ENCODE assay signal across 16 mouse cellular contexts in the genomic region with DNA sequence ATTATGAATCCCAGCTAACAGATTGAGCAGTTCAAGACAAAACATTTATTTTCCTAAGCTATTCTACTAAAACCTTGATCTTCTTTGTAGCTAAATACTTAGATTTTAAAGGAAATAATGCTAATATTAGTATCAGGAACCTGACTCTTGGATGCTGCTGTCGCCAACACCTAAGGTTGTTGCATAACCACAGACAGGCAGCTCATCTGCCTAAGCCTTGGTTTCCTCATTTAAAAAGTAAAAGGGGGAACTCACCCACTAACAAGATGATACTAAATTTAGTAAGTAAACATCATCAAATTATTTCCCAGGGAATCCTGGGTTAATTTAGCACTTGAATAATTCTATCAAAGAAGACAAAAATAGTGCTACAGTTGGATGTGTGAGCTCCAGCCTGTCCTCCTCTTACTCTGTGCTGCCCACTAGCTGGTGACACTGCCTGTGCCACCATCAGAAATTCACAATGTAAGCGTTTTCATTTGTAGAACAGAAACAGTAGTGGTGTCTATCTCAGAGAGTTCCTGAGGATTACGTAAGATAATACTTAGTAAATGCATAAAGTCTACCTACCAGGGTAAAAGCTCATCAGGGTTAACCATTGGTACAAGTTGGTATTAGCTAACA. TPM values are rescaled to one million over a fixed set of nuclear protein-coding genes. Genes with fewer than 3 reads are reported as not detected.
DNase-seq lines count a peak whose midpoint lies in the region; ATAC-seq and TF ChIP-seq lines count a peak whose summit lies in the region.
"Had no signal": no experiment of that assay in that cellular context is flagged by ENCODE, and none has a peak within 500 bp of the region (broad histone marks: within the 10 kb centered on the region; RNA-seq: fewer than 3 reads in every experiment).

No protein-coding gene starts in this region.

- H3K36me3 ChIP-seq in kidney, adult 2 months (ENCODE audit: control insufficient read depth, insufficient read depth, low read length) = no peaks in the 10 kb centered on the region; the same call in 1 of the 2 replicates
- H3K36me3 ChIP-seq in kidney, embryonic 16.5 days (ENCODE audit: insufficient read depth, low read length) = no peaks in the 10 kb centered on the region
- H3K36me3 ChIP-seq in myocyte (ENCODE audit: control insufficient read depth, insufficient read depth) = no peaks in the 10 kb centered on the region
- H3K36me3 ChIP-seq: hindbrain, embryonic 10.5 days; neural tube, embryonic 12.5 days had no signal

- H3K4me1 ChIP-seq in cerebellum, adult 2 months (ENCODE audit: control insufficient read depth, insufficient read depth, low read length) = peaks cover 18% of the 10 kb centered on the region
- H3K4me1 ChIP-seq in kidney, adult 2 months (ENCODE audit: control insufficient read depth, insufficient read depth, low read length) = peaks cover 33% of the 10 kb centered on the region
- no peaks in the 10 kb centered on the region for H3K4me1 ChIP-seq in kidney, embryonic 16.5 days (ENCODE audit: insufficient read depth, low read length)
- peaks cover 4% of the 10 kb centered on the region for H3K4me1 ChIP-seq in lung, adult 2 months (ENCODE audit: control insufficient read depth, insufficient read depth, low read length)
- H3K4me1 ChIP-seq: hindbrain, embryonic 10.5 days; neural tube, embryonic 12.5 days had no signal

- TF ChIP-seq CTCF in cerebellum, adult 2 months (IDR thresholded peaks at IDR 0.05; ENCODE audit: borderline replicate concordance, insufficient read depth, low read depth, low read length) = peak; percentile 48
- peak; percentile 42 for TF ChIP-seq CTCF in kidney, adult 2 months (conservative IDR thresholded peaks at IDR 0.05; ENCODE audit: insufficient read depth, insufficient read length, low read depth, low read length)
- peak; percentile 27; the same call in 1 of the 2 replicates for TF ChIP-seq CTCF in lung, adult 2 months (IDR thresholded peaks at IDR 0.05; ENCODE audit: insufficient read depth, low read length)

- no peak overlapping the region for H3ac ChIP-seq in myocyte (ENCODE audit: control insufficient read depth, insufficient read length)

- no peak for DNase-seq in cerebellum, adult 2 months
- no peak for DNase-seq in cerebellum, postnatal 36 days
- DNase-seq in kidney, adult 2 months = peak; percentile 22
- no peak for DNase-seq in lung, adult 2 months
- DNase-seq in lung, postnatal 10 days = no peak
- DNase-seq: cerebellum, adult 9-11 months; embryo, embryonic 11 days; forebrain, postnatal 0 days; kidney, adult 9 months; lung, postnatal 14 days; thymus, postnatal 36 days had no signal

- H3K4me2 ChIP-seq in kidney, embryonic 16.5 days (replicated peaks; ENCODE audit: low read depth, low read length) = no peak overlapping the region
- no peak overlapping the region for H3K4me2 ChIP-seq in myocyte (ENCODE audit: low read depth)
- H3K4me2 ChIP-seq: neural tube, embryonic 12.5 days had no signal

- H3K27me3 ChIP-seq in cerebellum, adult 2 months (ENCODE audit: control insufficient read depth, insufficient read depth, low read length) = no peaks in the 10 kb centered on the region
- H3K27me3 ChIP-seq in kidney, adult 2 months (replicated peaks; ENCODE audit: control insufficient read depth, insufficient read depth, low read length) = no peaks in the 10 kb centered on the region
- no peaks in the 10 kb centered on the region for H3K27me3 ChIP-seq in kidney, embryonic 16.5 days (ENCODE audit: insufficient read depth, low read length)
- no peaks in the 10 kb centered on the region for H3K27me3 ChIP-seq in myocyte (ENCODE audit: control insufficient read depth, insufficient read depth, insufficient read length)
- H3K27me3 ChIP-seq: neural tube, embryonic 12.5 days had no signal

- ATAC-seq in kidney, embryonic 16.5 days (ENCODE audit: low FRiP score, low TSS enrichment) = no peak
- ATAC-seq in erythroblast, adult 5-6 weeks (replicated peaks; ENCODE audit: low FRiP score, poor library complexity, severe bottlenecking) = no peak
- ATAC-seq: forebrain, postnatal 0 days had no signal

- H3K4me3 ChIP-seq in cerebellum, adult 2 months (replicated peaks; ENCODE audit: insufficient read depth, low read depth, low read length) = no peak overlapping the region
- no peak overlapping the region for H3K4me3 ChIP-seq in kidney, adult 2 months (ENCODE audit: insufficient read depth, low read depth, low read length)
- no peak overlapping the region for H3K4me3 ChIP-seq in kidney, embryonic 16.5 days (ENCODE audit: low read length)
- no peak overlapping the region for H3K4me3 ChIP-seq in lung, adult 2 months (replicated peaks; ENCODE audit: extremely low read depth, low read depth, low read length)
- H3K4me3 ChIP-seq in myocyte = no peak overlapping the region
- H3K4me3 ChIP-seq: hindbrain, embryonic 10.5 days; neural tube, embryonic 12.5 days had no signal

- TF ChIP-seq POLR2A in cerebellum, adult 2 months (IDR thresholded peaks at IDR 0.05; ENCODE audit: borderline replicate concordance, insufficient read depth, low read length) = no peak
- no peak for TF ChIP-seq POLR2A in kidney, adult 2 months (IDR thresholded peaks at IDR 0.05; ENCODE audit: low read depth, low read length)
- no peak for TF ChIP-seq POLR2A in lung, adult 2 months (IDR thresholded peaks at IDR 0.05; ENCODE audit: borderline replicate concordance, extremely low read depth, low read depth, low read length)
- TF ChIP-seq POLR2A in myocyte (IDR thresholded peaks at IDR 0.05; ENCODE audit: insufficient read length, low read depth) = no peak

- peaks cover 9% of the 10 kb centered on the region for H3K79me2 ChIP-seq in myocyte (ENCODE audit: control insufficient read depth, insufficient read depth)

- no peaks in the 10 kb centered on the region for H3K9me3 ChIP-seq in kidney, embryonic 16.5 days (ENCODE audit: low read length)
- H3K9me3 ChIP-seq: hindbrain, embryonic 10.5 days; neural tube, embryonic 12.5 days had no signal

- 62% methylated on average over 3 of the region's 3 CpGs for WGBS in cerebellum, adult 2 months
- WGBS in kidney, adult 2 months = 50% methylated on average over 3 of the region's 3 CpGs
- WGBS in kidney, embryonic 16.5 days = 78% methylated on average over 3 of the region's 3 CpGs
- 61% methylated on average over 3 of the region's 3 CpGs for WGBS in lung, adult 2 months

- H3K9ac ChIP-seq in kidney, embryonic 16.5 days (replicated peaks; ENCODE audit: low read length) = no peak overlapping the region
- H3K9ac ChIP-seq: forebrain, postnatal 0 days; neural tube, embryonic 12.5 days had no signal

- H3K27ac ChIP-seq in cerebellum, adult 2 months (ENCODE audit: insufficient read depth, low read length) = no peak overlapping the region
- peak overlapping the region; percentile 65 for H3K27ac ChIP-seq in kidney, adult 2 months (ENCODE audit: insufficient read depth, low read depth, low read length)
- H3K27ac ChIP-seq in kidney, embryonic 16.5 days (ENCODE audit: low read length) = no peak overlapping the region
- H3K27ac ChIP-seq: hindbrain, embryonic 10.5 days; neural tube, embryonic 12.5 days had no signal

TF ChIP-seq in myocyte, 11 proteins besides CTCF, POLR2A, EP300 and RAD21:
- TF ChIP-seq CEBPB (IDR thresholded peaks at IDR 0.05; ENCODE audit: insufficient read depth, poor library complexity, severe bottlenecking) = 0 out of 2 replicates have a peak, but pooled peaks have one; percentile 11
- no peak for TF ChIP-seq E2F4 (IDR thresholded peaks at IDR 0.05; ENCODE audit: insufficient read depth)

RNA-seq across cellular contexts. Expression of a gene that starts 23.1 kb away (rescaled TPM):
- 26.2 and 27.7 TPM in 2 replicates for polyA plus RNA-seq in cerebellum, adult 2 months (2012; rRNA removed)
- 16.9 and 18.7 TPM in 2 replicates for polyA plus RNA-seq in kidney, adult 2 months (2012; rRNA removed)
- polyA plus RNA-seq in kidney, embryonic 16.5 days (2015; fragmentation: Nextera tagmentation; extraction: Ambion mirVana) = 15.6 and 17.0 TPM in 2 replicates
- 11.6 and 14.6 TPM in 2 replicates for polyA plus RNA-seq in lung, adult 2 months (2012; rRNA removed)
- polyA plus RNA-seq in myocyte (2012; fragmentation: generic; extraction: Trizol) = 6.1 TPM
- total RNA-seq in erythroblast, adult 5-6 weeks (2015; ENCODE audit: low replicate concordance) = 0.84 and 3.7 TPM in 2 replicates
- total RNA-seq in erythroblast, adult 5-6 weeks (2017; ENCODE audit: low replicate concordance) = 1.5 and 1.8 TPM in 2 replicates

RNA-seq across cellular contexts. Expression of a gene that starts 30.7 kb away (rescaled TPM):
- polyA plus RNA-seq in cerebellum, adult 2 months (2012; rRNA removed) = 2.3 and 2.4 TPM in 2 replicates
- polyA plus RNA-seq in kidney, adult 2 months (2012; rRNA removed) = 8.4 and 10.1 TPM in 2 replicates
- polyA plus RNA-seq in kidney, embryonic 16.5 days (2015; fragmentation: Nextera tagmentation; extraction: Ambion mirVana) = 3.5 and 3.7 TPM in 2 replicates
- 8.2 and 15.2 TPM in 2 replicates for polyA plus RNA-seq in lung, adult 2 months (2012; rRNA removed)
- polyA plus RNA-seq in myocyte (2012; fragmentation: generic; extraction: Trizol) = 10.5 TPM
- total RNA-seq in erythroblast, adult 5-6 weeks (2015; ENCODE audit: low replicate concordance) = not detected in 2 replicates
- not detected in 2 replicates for total RNA-seq in erythroblast, adult 5-6 weeks (2017; ENCODE audit: low replicate concordance)
